Mouse (Mus musculus): ENCODE measurements around the gene Gm49369. TPM values are rescaled to one million over a fixed set of nuclear protein-coding genes. Genes with fewer than 3 reads are reported as not detected.

Gene Gm49369
- polyA plus RNA-seq, 1 experiment from 2014 or later, result 0.80 TPM

DNA sequence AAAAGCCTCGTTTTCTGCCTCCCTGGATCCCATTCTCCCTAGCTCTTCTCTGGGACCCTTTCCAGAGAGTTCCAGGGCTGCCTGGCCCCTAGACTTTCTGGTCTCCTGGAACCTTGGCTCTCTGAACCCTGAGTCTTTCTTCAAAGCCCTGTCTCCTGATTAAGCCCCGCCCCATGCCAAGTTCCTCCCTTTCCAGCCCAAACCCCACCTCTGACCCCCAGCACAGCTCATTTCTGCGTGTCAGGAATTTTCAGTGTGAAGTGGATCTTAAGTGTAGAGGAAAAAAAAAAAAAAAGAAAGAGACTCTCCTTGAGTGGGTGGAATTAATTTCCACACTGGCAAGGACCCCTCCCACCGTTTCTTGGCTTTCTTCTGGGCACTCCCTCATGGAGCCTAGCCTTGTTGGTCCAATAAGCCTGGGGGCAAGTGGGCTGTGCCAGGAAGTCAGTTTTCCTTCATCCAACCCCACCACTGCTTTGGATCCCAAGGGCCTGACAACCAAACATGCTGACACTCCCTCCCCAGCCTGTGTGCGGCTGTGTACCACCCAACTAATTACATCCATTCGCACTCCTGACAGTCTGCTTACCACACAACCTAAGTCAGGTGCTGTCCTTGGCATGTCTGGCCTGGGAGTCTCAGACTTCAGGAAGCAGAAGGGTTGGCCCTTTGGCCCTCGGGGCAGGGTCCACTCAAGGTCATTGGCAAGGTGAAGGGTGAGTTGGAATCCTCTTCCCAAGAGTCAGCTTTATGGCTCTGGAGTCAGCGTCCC, 8.6 kb downstream of the Gm49369 start, which contains the start of gene Ifitm10:
Gene Ifitm10 (minus strand): TSS at position 113 of the 772 bp plus-strand sequence.
- Histone ChIP-seq H3K36me3 (ENCODE audit: control insufficient read depth, insufficient read depth, low read length) (peaks cover 16% of the 10 kb centered on the region), H3K9ac (ENCODE audit: low read length) (no peak within 1 kb of the TSS), H3K4me2 (replicated peaks; ENCODE audit: low read depth) (peak within 1 kb of the TSS; percentile 73), H3K4me3 (ENCODE audit: low read depth, low read length) (peak within 1 kb of the TSS; percentile 45; the same call in 1 of the 2 replicates), H3K27ac (replicated peaks) (no peak within 1 kb of the TSS), H3K9me3 (ENCODE audit: control insufficient read depth, low read length) (no peaks in the 10 kb centered on the region), H3K27me3 (ENCODE audit: control insufficient read depth, insufficient read depth, low read length) (no peaks in the 10 kb centered on the region), H3K4me1 (replicated peaks; ENCODE audit: control insufficient read depth, insufficient read depth) (no peaks in the 10 kb centered on the region)
- 72% methylated on average over 8 of the region's 8 CpGs for WGBS
- no peak for ATAC-seq (ENCODE audit: low FRiP score, low TSS enrichment)
- no peak for TF ChIP-seq EP300 (optimal IDR thresholded peaks at IDR 0.05)
- TF ChIP-seq CTCF (IDR thresholded peaks at IDR 0.05; ENCODE audit: low read depth), result no peak
- DNase-seq (ENCODE audit: low spot score), result no peak

DNA sequence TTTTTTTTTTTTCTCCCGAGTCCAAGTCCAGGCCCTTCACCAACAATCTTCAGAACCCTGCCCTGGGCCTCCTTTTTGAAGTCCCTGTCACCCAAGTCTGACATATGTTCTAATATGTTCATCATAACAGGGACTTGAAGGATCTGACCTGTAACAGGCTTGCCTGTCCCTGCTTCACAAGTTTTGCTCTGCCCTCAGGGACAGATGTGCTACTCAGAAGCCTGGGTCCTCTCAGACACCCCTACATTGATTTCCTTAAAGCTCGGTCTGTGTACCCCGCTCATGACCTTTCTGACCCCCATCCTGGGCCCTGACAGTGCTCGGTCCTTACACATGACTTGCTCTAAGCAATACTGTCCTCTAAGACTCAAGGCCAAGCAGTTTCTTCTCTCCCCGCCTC, 9.4 kb downstream of the Gm49369 start:
- Histone ChIP-seq H3K9me3 (ENCODE audit: control insufficient read depth, low read length) (no peaks in the 10 kb centered on the region), H3K4me3 (ENCODE audit: low read depth, low read length) (no peak overlapping the region), H3K4me1 (replicated peaks; ENCODE audit: control insufficient read depth, insufficient read depth) (no peaks in the 10 kb centered on the region), H3K27me3 (ENCODE audit: control insufficient read depth, insufficient read depth, low read length) (no peaks in the 10 kb centered on the region), H3K9ac (ENCODE audit: low read length) (no peak overlapping the region), H3K4me2 (replicated peaks; ENCODE audit: low read depth) (no peak overlapping the region), H3K36me3 (ENCODE audit: control insufficient read depth, insufficient read depth, low read length) (peaks cover 16% of the 10 kb centered on the region), H3K27ac (replicated peaks) (no peak overlapping the region)
- DNase-seq (ENCODE audit: low spot score) (no peak), ATAC-seq (ENCODE audit: low FRiP score, low TSS enrichment) (no peak)
- TF ChIP-seq CTCF (IDR thresholded peaks at IDR 0.05; ENCODE audit: low read depth) (no peak), EP300 (optimal IDR thresholded peaks at IDR 0.05) (no peak)
- WGBS, result 80% methylated on average over 5 of the region's 5 CpGs

DNA sequence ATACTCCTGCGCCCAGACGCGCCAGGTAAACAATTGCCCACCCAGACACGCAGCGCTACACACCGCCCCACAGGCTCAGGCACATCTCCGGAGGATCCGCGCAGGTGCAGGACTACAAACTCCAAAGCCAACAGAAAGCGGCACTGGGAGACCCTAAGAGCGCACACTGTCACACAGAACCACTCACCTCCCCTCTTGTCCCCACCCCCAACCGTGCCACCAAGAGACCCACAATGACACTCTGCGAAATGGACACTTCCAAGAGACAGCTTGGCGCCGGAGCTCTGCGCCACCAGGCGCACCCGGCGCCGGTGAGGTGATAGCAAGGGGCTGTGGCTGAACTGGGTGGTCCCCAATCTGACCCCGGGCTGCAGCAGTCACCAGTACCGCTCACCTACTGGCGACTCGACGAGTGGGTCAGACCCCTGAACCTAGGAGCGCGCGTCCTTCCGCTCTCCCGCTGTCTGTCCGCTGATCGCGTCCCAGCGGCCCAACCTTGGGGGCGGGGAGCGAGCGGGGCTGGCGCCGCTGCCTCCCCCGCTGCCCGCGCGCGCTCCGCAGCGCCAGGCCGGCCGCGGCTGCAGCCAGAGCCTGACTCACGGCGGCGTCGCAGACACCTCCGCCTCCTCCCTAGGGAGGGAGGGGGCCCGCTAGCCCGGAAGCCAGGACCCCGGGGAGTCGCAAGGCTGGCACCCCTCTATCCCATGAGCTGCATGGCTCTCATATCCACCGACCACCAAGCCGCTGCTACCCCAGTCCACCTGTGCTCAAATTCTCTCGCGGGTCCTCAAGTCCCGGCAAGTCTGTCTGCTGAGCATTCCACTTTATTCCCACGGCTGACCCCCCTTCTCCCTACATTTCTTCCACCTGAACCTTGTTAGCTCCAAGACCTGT, 10.5 kb downstream of the Gm49369 start:
- WGBS, result 2% methylated on average over 64 of the region's 64 CpGs

DNA sequence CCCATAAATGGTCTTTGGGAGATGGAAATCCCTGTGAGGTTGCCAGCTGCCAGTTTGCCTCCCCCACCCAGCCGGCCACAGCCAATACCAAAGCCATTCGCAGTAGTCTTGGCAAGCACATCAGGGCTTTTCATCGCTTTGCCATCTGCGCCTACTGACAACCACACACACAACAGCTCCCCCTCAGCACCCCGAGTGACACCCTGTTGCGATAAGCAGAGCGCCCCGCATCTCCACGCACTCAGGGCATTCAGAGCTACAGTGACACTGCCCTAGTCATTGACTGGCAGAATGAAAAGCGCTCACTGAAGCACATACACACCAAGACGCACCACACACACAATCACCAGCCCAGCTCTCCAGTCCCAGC, 11.1 kb downstream of the Gm49369 start:
- Histone ChIP-seq H3K36me3 (ENCODE audit: control insufficient read depth, insufficient read depth, low read length) (peaks cover 6% of the 10 kb centered on the region), H3K4me3 (ENCODE audit: low read depth, low read length) (peak overlapping the region; percentile 45), H3K9ac (ENCODE audit: low read length) (no peak overlapping the region; the same call in 1 of the 2 replicates), H3K9me3 (ENCODE audit: control insufficient read depth, low read length) (no peaks in the 10 kb centered on the region), H3K4me2 (replicated peaks; ENCODE audit: low read depth) (peak overlapping the region; percentile 73), H3K27ac (replicated peaks) (peak overlapping the region; percentile 13; the same call in 1 of the 2 replicates), H3K27me3 (ENCODE audit: control insufficient read depth, insufficient read depth, low read length) (no peaks in the 10 kb centered on the region), H3K4me1 (replicated peaks; ENCODE audit: control insufficient read depth, insufficient read depth) (no peaks in the 10 kb centered on the region)
- DNase-seq (ENCODE audit: low spot score) (no peak), ATAC-seq (ENCODE audit: low FRiP score, low TSS enrichment) (0 out of 2 replicates have a peak, but pooled peaks have one; percentile 11)
- WGBS, result 33% methylated on average over 11 of the region's 11 CpGs
- TF ChIP-seq EP300 (optimal IDR thresholded peaks at IDR 0.05), result no peak
- no peak for TF ChIP-seq CTCF (IDR thresholded peaks at IDR 0.05; ENCODE audit: low read depth)

More for the DNA sequence above, 10.5 kb downstream of the Gm49369 start:
- H3K4me3 ChIP-seq (ENCODE audit: low read depth, low read length), result peak overlapping the region; percentile 45
- peak overlapping the region; percentile 51 for H3K9ac ChIP-seq (ENCODE audit: low read length)
- H3K4me1 ChIP-seq (replicated peaks; ENCODE audit: control insufficient read depth, insufficient read depth), result no peaks in the 10 kb centered on the region
- peak; percentile 39 for ATAC-seq (ENCODE audit: low FRiP score, low TSS enrichment)
- peak overlapping the region; percentile 13; the same call in 1 of the 2 replicates for H3K27ac ChIP-seq (replicated peaks)
- TF ChIP-seq EP300 (optimal IDR thresholded peaks at IDR 0.05), result no peak
- TF ChIP-seq CTCF (IDR thresholded peaks at IDR 0.05; ENCODE audit: low read depth), result no peak; the same call in 1 of the 2 replicates
- DNase-seq (ENCODE audit: low spot score), result peak; percentile 40
- no peaks in the 10 kb centered on the region for H3K9me3 ChIP-seq (ENCODE audit: control insufficient read depth, low read length)
- H3K4me2 ChIP-seq (replicated peaks; ENCODE audit: low read depth), result peak overlapping the region; percentile 73
- peaks cover 12% of the 10 kb centered on the region for H3K36me3 ChIP-seq (ENCODE audit: control insufficient read depth, insufficient read depth, low read length)
- no peaks in the 10 kb centered on the region for H3K27me3 ChIP-seq (ENCODE audit: control insufficient read depth, insufficient read depth, low read length)

DNA sequence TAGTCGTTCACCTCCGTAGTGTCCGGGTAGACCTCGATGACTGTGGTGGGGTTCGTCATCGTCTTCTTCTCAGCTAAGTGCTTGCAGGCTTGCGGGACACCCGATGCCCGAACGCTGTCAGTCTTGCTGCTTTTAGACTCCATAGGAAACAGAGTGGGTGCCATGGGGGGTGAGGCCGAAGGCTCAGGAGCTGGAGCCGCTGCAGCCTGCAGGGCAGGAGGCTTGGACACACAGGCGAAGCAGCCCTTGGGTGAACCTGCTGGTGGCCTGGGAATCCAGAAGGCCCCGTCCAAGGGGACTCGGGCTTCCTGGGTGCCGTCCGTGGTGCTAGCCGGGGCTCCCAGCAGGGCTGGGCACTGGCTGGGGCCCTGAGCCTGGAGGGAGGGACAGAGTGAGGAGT, 11.5 kb downstream of the Gm49369 start:
- no peak overlapping the region for H3K4me3 ChIP-seq (ENCODE audit: low read depth, low read length)
- no peak for TF ChIP-seq CTCF (IDR thresholded peaks at IDR 0.05; ENCODE audit: low read depth)
- TF ChIP-seq EP300 (optimal IDR thresholded peaks at IDR 0.05), result no peak
- DNase-seq (ENCODE audit: low spot score) (no peak), ATAC-seq (ENCODE audit: low FRiP score, low TSS enrichment) (no peak)
- peak overlapping the region; percentile 73; the same call in 1 of the 2 replicates for H3K4me2 ChIP-seq (replicated peaks; ENCODE audit: low read depth)
- H3K36me3 ChIP-seq (ENCODE audit: control insufficient read depth, insufficient read depth, low read length), result peaks cover 2% of the 10 kb centered on the region
- H3K27ac ChIP-seq (replicated peaks), result no peak overlapping the region
- no peaks in the 10 kb centered on the region for H3K9me3 ChIP-seq (ENCODE audit: control insufficient read depth, low read length)
- WGBS, result 85% methylated on average over 18 of the region's 18 CpGs
- no peak overlapping the region for H3K9ac ChIP-seq (ENCODE audit: low read length)
- no peaks in the 10 kb centered on the region for H3K4me1 ChIP-seq (replicated peaks; ENCODE audit: control insufficient read depth, insufficient read depth)
- no peaks in the 10 kb centered on the region for H3K27me3 ChIP-seq (ENCODE audit: control insufficient read depth, insufficient read depth, low read length)
